ENCODE assay signal across 23 mouse cellular contexts in the genomic region with DNA sequence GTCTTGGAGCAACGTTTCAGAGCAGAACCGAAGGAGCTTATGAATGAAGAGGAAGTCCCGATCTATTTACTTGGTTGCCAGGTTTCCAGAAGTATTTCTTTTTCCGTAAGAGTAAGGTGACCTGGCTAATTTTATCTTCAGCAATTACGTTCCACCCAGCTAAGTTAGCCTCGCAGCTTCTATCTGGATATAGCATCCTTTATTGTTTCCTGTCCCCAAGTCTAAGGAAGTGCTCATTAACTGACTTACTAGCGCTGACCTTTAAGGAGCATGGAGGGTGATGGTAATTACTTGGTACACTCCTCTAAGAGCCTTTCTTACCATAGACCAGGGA. TPM values are rescaled to one million over a fixed set of nuclear protein-coding genes. Genes with fewer than 3 reads are reported as not detected.
DNase-seq lines count a peak whose midpoint lies in the region; TF ChIP-seq lines count a peak whose summit lies in the region.
"Had no signal": no experiment of that assay in that cellular context is flagged by ENCODE, and none has a peak within 500 bp of the region (broad histone marks: within the 10 kb centered on the region; RNA-seq: fewer than 3 reads in every experiment).

No protein-coding gene starts in this region.

- peak; percentile 50 for DNase-seq in MEL (ENCODE audit: low read depth, low spot score)
- DNase-seq in forelimb bud, embryonic 11.5 days (ENCODE audit: low read depth, low spot score) = peak; percentile 32
- DNase-seq in splenic B cell, adult 2 months (ENCODE audit: low read depth, low spot score) = peak; percentile 16
- DNase-seq in left cerebral cortex, adult 2 months (ENCODE audit: extremely low spot score in 1 of 2, low spot score in 2 of 2) = no peak
- DNase-seq in ovary, postnatal 14 days (ENCODE audit: low spot score) = no peak
- DNase-seq in adrenal gland, postnatal 4 days (ENCODE audit: low spot score in 2 of 2) = no peak
- DNase-seq: adrenal gland, postnatal 14 days; cerebellum, adult 11-12 months; cerebellum, adult 8-10 months; cerebellum, postnatal 36 days; gastrocnemius, adult 2 months; gastrocnemius, postnatal 14 days; heart, adult 18-20 months; heart, postnatal 10 days; heart, postnatal 36 days had no signal

- no peaks in the 10 kb centered on the region for H3K36me3 ChIP-seq in MEL (ENCODE audit: control insufficient read depth in 1 of 2, insufficient read depth in 2 of 2, low read length in 2 of 2)
- no peaks in the 10 kb centered on the region for H3K36me3 ChIP-seq in splenic B cell, adult 2 months (ENCODE audit: control insufficient read depth, insufficient read depth, low read length, poor library complexity, severe bottlenecking)
- H3K36me3 ChIP-seq: forebrain, embryonic 10.5 days; heart, embryonic 12.5 days; heart, embryonic 15.5 days had no signal

- peak overlapping the region in 1 of 2 experiments; percentile 47; a peak in 2 of 4 replicates for H3K4me3 ChIP-seq in MEL (ENCODE audit: control insufficient read depth in 1 of 2, insufficient read depth in 1 of 2, low read depth in 2 of 2, low read length in 2 of 2)
- H3K4me3 ChIP-seq in left cerebral cortex, adult 2 months = no peak overlapping the region
- H3K4me3 ChIP-seq: forebrain, embryonic 10.5 days; forebrain, embryonic 13.5 days; gastrocnemius, adult 2 months; heart, embryonic 12.5 days; heart, embryonic 15.5 days had no signal

- TF ChIP-seq EP300 in MEL (IDR thresholded peaks at IDR 0.05; ENCODE audit: low read depth in 1 of 2, low read length in 2 of 2) = no peak

- H3K27me3 ChIP-seq in MEL (ENCODE audit: control insufficient read depth in 1 of 2, insufficient read depth in 2 of 2, low read length in 2 of 2) = no peaks in the 10 kb centered on the region
- H3K27me3 ChIP-seq in splenic B cell, adult 2 months (ENCODE audit: control insufficient read depth, insufficient read depth, low read length, poor library complexity, severe bottlenecking) = no peaks in the 10 kb centered on the region
- H3K27me3 ChIP-seq: heart, embryonic 12.5 days; heart, embryonic 15.5 days had no signal

- no peak for TF ChIP-seq CTCF in MEL (IDR thresholded peaks at IDR 0.05 in 2 of 3, conservative IDR thresholded peaks at IDR 0.05 in 1 of 3; ENCODE audit: control insufficient read depth in 1 of 3, insufficient read depth in 1 of 3, low read depth in 2 of 3, low read length in 3 of 3, poor library complexity in 1 of 3, severe bottlenecking in 1 of 3)
- TF ChIP-seq CTCF in left cerebral cortex, adult 2 months (IDR thresholded peaks at IDR 0.05) = no peak

- intact Hi-C loops in left cerebral cortex, adult 2 months (cut with DNase I) = loop anchor here (10.0 kb wide), 3 partner anchors 126 to 1074 kb away; a partner anchor contains a TSS

- no peak for TF ChIP-seq RAD21 in MEL (IDR thresholded peaks at IDR 0.05; ENCODE audit: low read depth, low read length)

- no peaks in the 10 kb centered on the region for H3K9me3 ChIP-seq in MEL (replicated peaks; ENCODE audit: insufficient read depth, low read length)
- H3K9me3 ChIP-seq: forebrain, embryonic 10.5 days; forebrain, embryonic 13.5 days; heart, embryonic 15.5 days had no signal

- H3K9ac ChIP-seq in MEL (ENCODE audit: control insufficient read depth, low read depth, low read length, poor library complexity, severe bottlenecking) = no peak overlapping the region
- H3K9ac ChIP-seq: forebrain, embryonic 13.5 days; heart, embryonic 12.5 days; heart, embryonic 15.5 days; hindbrain, embryonic 14.5 days had no signal

- no peaks in the 10 kb centered on the region for H3K79me2 ChIP-seq in MEL (ENCODE audit: control insufficient read depth, insufficient read depth, low read length, poor library complexity)

- H3K4me1 ChIP-seq in MEL (ENCODE audit: control insufficient read depth in 1 of 2, insufficient read depth in 2 of 2, low read length in 2 of 2) = no peaks in the 10 kb centered on the region
- H3K4me1 ChIP-seq: forebrain, embryonic 13.5 days; heart, embryonic 12.5 days; heart, embryonic 15.5 days had no signal

- H3K27ac ChIP-seq in MEL (ENCODE audit: control insufficient read depth, low read depth, low read length) = no peak overlapping the region
- H3K27ac ChIP-seq in left cerebral cortex, adult 2 months = no peak overlapping the region
- H3K27ac ChIP-seq: forebrain, embryonic 10.5 days; forebrain, embryonic 13.5 days; gastrocnemius, adult 2 months; heart, embryonic 15.5 days; hindbrain, embryonic 14.5 days; hindbrain, postnatal 0 days had no signal

- no peak for TF ChIP-seq POLR2A in MEL (IDR thresholded peaks at IDR 0.05; ENCODE audit: control insufficient read depth in 1 of 2, insufficient read depth in 1 of 2, low read depth in 1 of 2, low read length in 2 of 2, poor library complexity in 1 of 2)

TF ChIP-seq in MEL, 35 proteins besides CTCF, POLR2A, EP300 and RAD21:
- TF ChIP-seq CHD2 (IDR thresholded peaks at IDR 0.05; ENCODE audit: low read length) (no peak), ZKSCAN1 (IDR thresholded peaks at IDR 0.05; ENCODE audit: low read depth, low read length) (no peak), UBTF (IDR thresholded peaks at IDR 0.05; ENCODE audit: borderline replicate concordance, insufficient read depth, low read depth, low read length) (no peak), BHLHE40 (IDR thresholded peaks at IDR 0.05; ENCODE audit: borderline replicate concordance, low read depth, low read length) (no peak), POLR2AphosphoS2 (IDR thresholded peaks at IDR 0.05; ENCODE audit: low read length) (no peak), JUND (IDR thresholded peaks at IDR 0.05; ENCODE audit: low read depth, low read length) (no peak), MAX (IDR thresholded peaks at IDR 0.05; ENCODE audit: low read length) (no peak), MEF2A (IDR thresholded peaks at IDR 0.05; ENCODE audit: extremely low read depth, insufficient replicate concordance, low read depth, low read length, poor library complexity, severe bottlenecking) (no peak)

RNA-seq across cellular contexts. Expression of a gene that starts 32.2 kb away (rescaled TPM):
- not detected in 2 replicates for total RNA-seq in MEL (2012; rRNA removed)
- not detected for polyA plus RNA-seq in MEL (2012; ENCODE audit: insufficient read depth in 1 of 2, insufficient read length in 2 of 2, low read depth in 1 of 2, low replicate concordance in 2 of 2, missing spikeins in 1 of 2)
- 10 to 100 TPM; 35.0 to 36.3 TPM for total RNA-seq in left cerebral cortex, adult 2 months (2021)
- total RNA-seq in adrenal gland, postnatal 4 days (2021) = under 1 TPM; 0.14 to 0.34 TPM
- polyA plus RNA-seq: heart, embryonic 12.5 days; heart, embryonic 15.5 days; inflammation-experienced regulatory T-cells, adult 6 months had no signal

RNA-seq across cellular contexts. Expression of a gene that starts 54.8 kb away (rescaled TPM):
- not detected in 2 replicates for total RNA-seq in MEL (2012; rRNA removed)
- not detected for polyA plus RNA-seq in MEL (2012; ENCODE audit: insufficient read depth in 1 of 2, insufficient read length in 2 of 2, low read depth in 1 of 2, low replicate concordance in 2 of 2, missing spikeins in 1 of 2)
- total RNA-seq in left cerebral cortex, adult 2 months (2021) = 1 to 10 TPM; 3.3 to 4.1 TPM
- total RNA-seq in adrenal gland, postnatal 4 days (2021) = under 1 TPM; 0.20 TPM
- total RNA-seq: adrenal gland, adult 18-20 months; adrenal gland, postnatal 14 days; heart, postnatal 10 days; heart, postnatal 36 days had no signal
- polyA plus RNA-seq: forebrain, embryonic 10.5 days; inflammation-experienced regulatory T-cells, adult 6 months had no signal

Comparison
In these comparisons a context has a peak if more than half of its experiments do, and no peak if none do; other contexts are left out.
1. DNase-seq: peak in MEL (single experiment), forelimb bud, embryonic 11.5 days (single experiment) and splenic B cell, adult 2 months (single experiment); none in left cerebral cortex, adult 2 months (0 of 2), ovary, postnatal 14 days (single experiment) and adrenal gland, postnatal 4 days (0 of 2).
2. RNA of a gene that starts 32.2 kb away (total RNA-seq): 35.0 to 36.3 TPM in left cerebral cortex, adult 2 months; 0.14 to 0.34 TPM in adrenal gland, postnatal 4 days and not detected in MEL; every median in the first group is over 10 times any median in the second.